Mouse (Mus musculus): ENCODE data around the gene Mcemp1.

Mcemp1 gene

GRCm38 (mm10) chr8:3674671-3675070 lies 9.1 kb downstream of the Mcemp1 start:
- no peak for DNase-seq

GRCm38 (mm10) chr8:3676131-3676992 lies 10.8 kb downstream of the Mcemp1 start, which contains the start of gene Trappc5:
Gene Trappc5 (plus strand): TSS chr8:3676299.
- peak; percentile 95 for DNase-seq

DNA sequence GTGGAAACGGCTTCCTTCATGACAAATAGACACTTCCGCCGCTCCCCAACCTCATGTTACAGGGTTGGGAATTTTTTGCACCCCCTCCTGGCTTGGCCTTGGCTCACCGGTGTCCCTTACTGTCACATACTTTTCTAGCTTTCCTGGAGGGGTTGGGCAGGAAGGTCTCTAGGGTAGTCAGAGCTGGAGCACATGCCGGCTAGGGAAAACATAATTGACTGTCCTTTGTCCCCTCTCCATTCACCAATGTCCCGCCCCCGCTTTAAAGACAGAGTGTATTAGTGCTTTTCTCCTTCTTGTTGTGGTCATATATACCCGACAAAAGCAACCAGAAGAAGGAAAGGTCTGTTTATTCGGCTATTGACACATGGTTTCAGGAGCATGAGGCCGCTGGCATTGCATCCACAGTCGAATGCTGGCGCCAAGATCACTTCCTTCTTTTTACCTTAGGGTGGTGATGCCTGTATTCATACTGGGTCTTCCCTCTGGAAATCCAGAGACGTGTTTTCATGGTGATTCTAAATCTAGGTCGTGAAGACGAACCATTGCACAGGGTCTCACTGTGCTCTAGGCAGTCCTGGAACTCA lies 11.5 kb downstream of the Mcemp1 start:
- peak; percentile 27 for DNase-seq

DNA sequence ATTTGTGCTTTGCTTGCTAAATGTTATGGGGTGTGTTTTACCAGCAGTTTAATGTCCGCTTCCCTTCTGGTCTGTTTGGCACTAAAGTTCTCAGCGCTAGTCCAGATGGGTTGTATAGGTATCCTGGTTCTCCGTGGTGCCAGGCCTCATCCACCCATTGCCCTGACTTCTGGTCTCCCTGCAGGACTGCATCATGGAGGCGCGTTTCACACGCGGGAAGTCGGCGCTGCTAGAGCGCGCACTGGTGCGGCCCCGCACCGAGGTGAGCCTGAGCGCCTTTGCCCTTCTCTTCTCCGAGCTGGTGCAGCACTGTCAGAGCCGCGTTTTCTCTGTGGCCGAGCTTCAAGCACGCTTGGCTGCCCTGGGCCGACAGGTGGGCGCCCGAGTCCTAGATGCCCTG lies 13.3 kb downstream of the Mcemp1 start:
- no peak for DNase-seq

DNA sequence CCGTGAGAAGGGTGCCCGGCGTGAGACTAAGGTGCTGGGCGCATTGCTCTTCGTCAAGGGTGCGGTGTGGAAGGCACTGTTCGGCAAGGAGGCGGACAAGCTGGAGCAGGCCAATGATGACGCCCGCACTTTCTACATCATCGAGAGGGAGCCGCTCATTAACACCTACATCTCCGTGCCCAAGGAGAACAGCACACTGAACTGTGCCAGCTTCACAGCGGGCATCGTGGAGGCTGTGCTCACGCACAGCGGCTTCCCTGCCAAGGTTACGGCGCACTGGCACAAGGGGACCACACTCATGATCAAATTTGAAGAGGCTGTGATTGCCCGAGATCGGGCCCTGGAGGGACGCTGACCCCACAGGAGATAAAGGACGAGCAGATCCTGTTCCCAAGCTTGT lies 13.7 kb downstream of the Mcemp1 start:
- DNase-seq, result no peak

DNA sequence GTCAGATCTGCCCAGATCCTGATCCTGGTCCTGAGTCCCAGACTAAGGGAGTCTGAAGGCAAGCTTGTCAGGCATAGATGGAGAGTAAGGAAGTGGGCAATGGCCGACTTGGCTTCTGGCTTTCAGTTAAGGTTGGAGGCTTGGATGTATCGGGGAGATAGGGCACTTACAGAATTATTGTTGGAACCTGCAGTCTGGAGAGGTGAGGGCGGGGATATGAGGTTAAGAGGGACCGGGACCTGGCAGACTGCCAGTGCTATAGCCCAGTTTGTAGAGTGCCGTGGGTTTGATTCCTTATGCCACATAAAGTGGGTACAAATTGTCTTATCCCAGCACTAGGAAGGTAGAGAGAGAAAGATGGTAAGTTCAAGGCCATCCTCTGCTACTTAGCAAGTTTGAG lies 14.1 kb downstream of the Mcemp1 start:
- DNase-seq, result no peak

DNA sequence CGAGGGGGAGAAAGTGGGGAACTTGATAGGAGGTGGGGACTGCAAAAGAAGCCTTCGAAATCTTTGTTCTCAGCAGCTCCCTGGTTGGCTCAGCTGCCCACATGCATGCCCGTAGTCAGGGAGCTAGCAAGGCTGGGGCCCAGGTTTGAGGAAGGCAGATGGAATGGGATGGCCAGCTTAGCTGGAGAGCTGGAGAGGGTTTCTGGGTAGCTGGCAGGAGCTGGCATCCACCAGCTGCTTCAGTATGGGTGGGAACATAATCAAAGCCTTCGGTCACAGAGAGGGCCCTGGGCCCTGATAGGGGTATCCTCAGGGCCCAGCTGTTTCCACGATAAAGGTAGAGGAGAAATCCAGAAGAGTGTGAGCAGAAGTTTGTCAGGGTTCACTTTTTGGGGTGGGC lies 16.9 kb downstream of the Mcemp1 start:
- no peak for DNase-seq

DNA sequence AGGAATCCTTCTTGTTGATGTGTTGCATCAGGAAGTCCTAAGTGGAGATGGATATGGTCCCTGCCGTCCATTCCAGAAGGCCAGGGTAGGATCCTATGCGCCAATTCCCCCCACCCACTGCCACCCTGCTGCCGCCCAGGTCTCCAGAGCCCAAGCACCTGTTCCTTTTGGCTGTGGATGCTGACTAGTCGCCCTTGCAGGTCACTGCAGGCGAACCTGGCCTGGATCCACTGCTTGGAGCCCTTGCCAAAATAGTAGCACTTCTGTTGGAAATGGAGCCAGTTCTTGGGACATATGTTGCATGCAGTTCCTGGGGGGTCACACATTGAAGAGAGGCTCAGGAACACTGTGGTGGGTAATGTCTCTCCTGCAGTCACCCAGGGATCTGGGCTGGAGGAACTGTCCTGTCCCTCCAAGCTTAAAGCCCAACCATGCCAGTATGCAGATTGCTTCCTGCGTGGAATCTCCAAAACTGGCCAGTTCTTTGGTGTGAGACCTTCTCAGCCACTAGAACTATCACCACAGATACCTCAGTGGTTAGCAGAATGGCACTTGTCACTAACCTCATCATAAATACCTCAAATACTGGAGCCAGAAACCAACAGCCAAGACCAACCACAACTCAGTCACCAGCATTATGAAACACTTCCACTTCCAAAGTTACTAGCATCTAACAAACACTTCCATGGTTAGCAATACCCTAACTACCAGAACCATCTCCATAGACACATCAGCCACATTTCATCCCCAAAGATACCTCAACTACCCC lies 18.0 kb downstream of the Mcemp1 start:
- DNase-seq, result no peak

GRCm38 (mm10) chr8:3684530-3684929 lies 19.0 kb downstream of the Mcemp1 start:
- DNase-seq, result no peak

- DNase-seq, result no peak
Observed at GRCm38 (mm10) chr8:3685422-3685821, 19.9 kb downstream of the Mcemp1 start.

DNA sequence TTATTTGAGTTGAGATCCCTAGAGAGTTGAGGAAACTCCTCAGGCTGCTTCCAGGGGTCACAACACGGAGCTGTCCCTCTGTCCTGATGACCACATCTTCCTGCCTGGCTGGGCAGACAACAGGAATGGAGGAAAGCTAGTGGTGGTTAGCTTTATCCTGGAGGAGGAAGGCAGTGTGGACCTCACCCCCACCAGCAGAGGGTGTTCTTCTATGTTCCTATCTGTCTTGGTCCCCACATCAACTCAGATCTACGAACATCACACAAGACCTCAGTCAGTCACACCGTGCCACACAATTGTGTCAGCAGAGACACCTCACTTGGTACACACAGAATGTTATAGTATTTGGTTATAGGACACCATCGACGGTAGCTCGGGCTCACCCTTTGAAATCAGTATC lies 22.0 kb downstream of the Mcemp1 start:
- no peak for DNase-seq

DNA sequence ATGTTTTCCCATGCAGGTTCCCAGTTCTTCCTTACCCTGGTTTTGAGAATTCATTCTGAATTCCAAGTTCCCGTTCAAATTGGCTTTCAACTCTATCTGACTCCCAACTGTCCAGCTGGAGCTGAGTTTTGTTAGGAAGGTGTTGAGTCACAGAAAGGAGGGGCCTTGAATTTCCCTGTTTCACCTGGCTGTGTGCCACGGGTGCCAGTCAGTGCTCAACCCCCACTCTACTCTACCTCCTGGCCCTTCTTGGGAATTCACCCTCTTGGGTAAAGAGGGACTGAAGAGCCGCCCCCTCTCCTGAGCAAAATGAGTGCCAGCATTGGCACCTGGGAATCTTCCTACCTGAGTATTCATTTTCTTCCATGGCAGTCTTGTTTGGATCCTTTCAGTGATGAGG lies 25.2 kb downstream of the Mcemp1 start:
- no peak for DNase-seq

GRCm38 (mm10) chr8:3694121-3694520 lies 28.6 kb downstream of the Mcemp1 start, which contains the start of gene Fcer2a:
Gene Fcer2a (minus strand): TSS chr8:3694175.
- DNase-seq, result no peak

- no peak for DNase-seq
Observed at GRCm38 (mm10) chr8:3701491-3701890, 35.9 kb downstream of the Mcemp1 start.

- DNase-seq, result peak; percentile 13
Observed at GRCm38 (mm10) chr8:3705711-3706110, 40.2 kb downstream of the Mcemp1 start.

GRCm38 (mm10) chr8:3707611-3708010 lies 42.1 kb downstream of the Mcemp1 start:
- DNase-seq, result no peak

DNA sequence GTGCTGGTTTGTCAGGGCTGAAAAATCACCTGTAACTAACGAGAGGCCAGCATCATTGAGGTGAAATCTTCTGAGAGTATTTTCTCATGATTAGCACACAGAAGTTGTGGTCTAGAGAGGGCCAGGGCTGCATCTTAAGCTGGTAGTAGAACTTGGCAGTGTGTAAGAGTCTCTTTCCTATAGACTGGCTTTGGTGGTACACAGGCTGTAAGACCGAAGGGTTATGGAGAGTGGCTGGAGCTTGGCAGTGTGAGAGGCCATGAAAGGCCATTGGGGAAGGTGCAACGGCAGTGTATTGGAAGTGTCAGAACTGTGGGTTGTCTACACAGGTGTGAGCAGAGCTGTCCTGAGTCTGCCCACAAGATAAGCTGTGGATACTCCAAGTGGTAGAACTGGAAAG lies 44.8 kb downstream of the Mcemp1 start:
- DNase-seq, result no peak

- no peak for DNase-seq
Observed at GRCm38 (mm10) chr8:3711646-3712045, 46.1 kb downstream of the Mcemp1 start.

- no peak for DNase-seq
Observed at GRCm38 (mm10) chr8:3717321-3717954, 51.9 kb downstream of the Mcemp1 start.

DNA sequence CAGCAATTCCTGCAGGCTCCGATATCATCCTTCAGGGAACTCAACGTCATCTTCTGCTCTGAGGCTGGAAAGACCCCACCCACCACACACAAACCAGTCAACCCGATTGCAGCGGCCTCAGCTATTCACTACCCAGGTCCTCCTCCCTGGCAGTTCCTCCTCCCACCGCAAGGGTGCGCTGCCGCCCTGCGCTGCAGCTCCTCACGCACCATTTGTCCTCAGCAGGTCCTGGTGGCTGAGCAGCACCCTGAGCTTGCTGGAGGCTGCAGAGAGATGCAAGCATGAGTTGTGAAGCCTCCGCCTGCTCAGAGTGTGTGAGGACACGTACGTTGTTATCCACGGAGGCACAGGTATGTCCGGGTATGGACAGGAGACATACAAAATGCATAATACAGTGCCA lies 53.0 kb downstream of the Mcemp1 start:
- peak; percentile 74 for DNase-seq
